Mouse (Mus musculus) midbrain, embryonic 16.5 days (tissue): ENCODE measurements around the gene H2-Q6. TPM values are rescaled to one million over a fixed set of nuclear protein-coding genes. Genes with fewer than 3 reads are reported as not detected.

Experiments
- polyA plus RNA-seq: library from polyadenylated mRNA; unstranded; fragments of >200 nt; fragmentation: Nextera tagmentation; extraction: Ambion mirVana; gene quantifications from 2 replicates; pipeline ENCODE4 v1.2.1, GENCODE M21; 2015

H2-Q6 gene
- polyA plus RNA-seq, 1 experiment from 2014 or later: 1.3 TPM

Other genes starting within 250 kb of the H2-Q6 start
- gene Aif1, start 248.8 kb upstream of the H2-Q6 start, polyA plus RNA-seq: 6.2 and 6.9 TPM in 2 replicates
- gene Lst1, start 236.4 kb upstream of the H2-Q6 start, polyA plus RNA-seq: 4.7 and 5.9 TPM in 2 replicates
- gene Ltb, start 230.4 kb upstream of the H2-Q6 start, polyA plus RNA-seq: 0.48 and 0.62 TPM in 2 replicates
- gene Tnf, start 222.8 kb upstream of the H2-Q6 start, polyA plus RNA-seq: not detected in 2 replicates
- 0.45 and 1.1 TPM in 2 replicates for gene Lta, start 219.5 kb upstream of the H2-Q6 start, polyA plus RNA-seq
- 0.38 and 0.57 TPM in 2 replicates for gene Gm16181, start 204.0 kb upstream of the H2-Q6 start, polyA plus RNA-seq
- gene Atp6v1g2, start 191.2 kb upstream of the H2-Q6 start, polyA plus RNA-seq: 111 and 139 TPM in 2 replicates
- 9.2 and 9.4 TPM in 2 replicates for gene Nfkbil1, start 189.1 kb upstream of the H2-Q6 start, polyA plus RNA-seq
- 339 and 357 TPM in 2 replicates for gene Ddx39b, start 183.1 kb upstream of the H2-Q6 start, polyA plus RNA-seq
- gene H2-D1, start 162.1 kb upstream of the H2-Q6 start, polyA plus RNA-seq: 82.5 and 109 TPM in 2 replicates
- 0.38 and 0.52 TPM in 2 replicates for gene H2-Q1, start 104.4 kb upstream of the H2-Q6 start, polyA plus RNA-seq
- 4.4 and 7.6 TPM in 2 replicates for gene H2-Q2, start 82.6 kb upstream of the H2-Q6 start, polyA plus RNA-seq
- 0.65 and 0.97 TPM in 2 replicates for gene H2-Q4, start 45.2 kb upstream of the H2-Q6 start, polyA plus RNA-seq
- gene H2-Q7, start 14.3 kb downstream of the H2-Q6 start, polyA plus RNA-seq: 3.8 and 4.6 TPM in 2 replicates
- gene H2-Q10, start 45.2 kb downstream of the H2-Q6 start, polyA plus RNA-seq: 0.30 and 0.31 TPM in 2 replicates
- 0.37 TPM in 1 of 2 replicates, not detected in the other for gene Pou5f1, start 81.2 kb downstream of the H2-Q6 start, polyA plus RNA-seq
- 8.5 and 9.4 TPM in 2 replicates for gene Tcf19, start 92.0 kb downstream of the H2-Q6 start, polyA plus RNA-seq
- gene Cchcr1, start 92.2 kb downstream of the H2-Q6 start, polyA plus RNA-seq: 3.7 and 4.0 TPM in 2 replicates
- 0.60 and 0.68 TPM in 2 replicates for gene Psors1c2, start 108.4 kb downstream of the H2-Q6 start, polyA plus RNA-seq
- gene Cdsn, start 127.3 kb downstream of the H2-Q6 start, polyA plus RNA-seq: 0.07 and 0.09 TPM in 2 replicates
- not detected in 2 replicates for gene 2300002M23Rik, start 142.6 kb downstream of the H2-Q6 start, polyA plus RNA-seq
- gene Sfta2, start 176.7 kb downstream of the H2-Q6 start, polyA plus RNA-seq: not detected in 2 replicates
- gene Gm9573, start 201.8 kb downstream of the H2-Q6 start, polyA plus RNA-seq: not detected in 2 replicates
- gene Mucl3, start 218.8 kb downstream of the H2-Q6 start, polyA plus RNA-seq: 0.07 and 0.14 TPM in 2 replicates
- gene Vars2, start 242.7 kb downstream of the H2-Q6 start, polyA plus RNA-seq: 15.1 and 15.3 TPM in 2 replicates
- gene Gtf2h4, start 248.9 kb downstream of the H2-Q6 start, polyA plus RNA-seq: 26.5 and 27.3 TPM in 2 replicates